In the genomic region with DNA sequence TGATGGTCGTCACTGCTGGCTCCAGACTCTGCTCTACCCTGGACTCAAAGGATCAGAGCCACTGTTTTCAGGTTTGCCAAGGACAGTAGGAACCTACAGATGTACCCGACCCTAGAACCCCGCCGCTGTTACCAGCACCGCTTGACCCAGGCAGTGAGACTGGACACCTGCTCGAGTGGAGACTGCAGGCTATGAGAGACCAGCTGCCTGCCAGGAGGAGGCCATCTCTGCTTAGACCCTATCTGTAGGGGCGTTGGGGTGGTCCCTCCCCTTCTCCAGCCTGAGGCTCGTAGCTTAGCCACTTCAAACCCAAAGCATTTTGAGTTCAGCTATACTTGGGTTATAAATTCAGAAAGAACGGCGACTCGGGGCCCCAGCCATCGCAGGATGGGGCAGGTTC, we compare ENCODE assay signal across 49 mouse cellular contexts. TPM values are rescaled to one million over a fixed set of nuclear protein-coding genes. Genes with fewer than 3 reads are reported as not detected.
"Had no signal": no experiment of that assay in that cellular context is flagged by ENCODE, and none has a peak within 500 bp of the region (broad histone marks: within the 10 kb centered on the region; RNA-seq: fewer than 3 reads in every experiment).

No protein-coding gene starts in this region.

- H3K27ac ChIP-seq: heart, embryonic 10.5 days; heart, embryonic 13.5 days; heart, embryonic 15.5 days; hindbrain, embryonic 10.5 days; hindbrain, embryonic 12.5 days; hindbrain, embryonic 13.5 days; hindbrain, embryonic 14.5 days; hindbrain, embryonic 15.5 days; hindbrain, postnatal 0 days; intestine, embryonic 15.5 days; kidney, embryonic 15.5 days; kidney, postnatal 0 days; layer of hippocampus, adult 2 months had no signal

- H3K27me3 ChIP-seq: heart, embryonic 12.5 days; heart, embryonic 13.5 days; heart, embryonic 15.5 days; hindbrain, embryonic 12.5 days; hindbrain, embryonic 13.5 days; hindbrain, embryonic 15.5 days; intestine, embryonic 15.5 days; kidney, embryonic 15.5 days had no signal

- H3K4me3 ChIP-seq: heart, embryonic 10.5 days; heart, embryonic 12.5 days; heart, embryonic 13.5 days; heart, embryonic 15.5 days; hindbrain, embryonic 10.5 days; hindbrain, embryonic 12.5 days; hindbrain, embryonic 13.5 days; hindbrain, embryonic 15.5 days; intestine, embryonic 15.5 days; kidney, embryonic 15.5 days; layer of hippocampus, adult 2 months had no signal

- H3K4me1 ChIP-seq: hindbrain, embryonic 10.5 days; hindbrain, embryonic 12.5 days; intestine, embryonic 15.5 days; kidney, embryonic 15.5 days had no signal

- H3K4me2 ChIP-seq: heart, embryonic 11.5 days; heart, embryonic 12.5 days; heart, embryonic 13.5 days; heart, embryonic 15.5 days; hindbrain, embryonic 12.5 days; hindbrain, embryonic 13.5 days; hindbrain, embryonic 14.5 days; hindbrain, embryonic 15.5 days; intestine, embryonic 15.5 days; kidney, embryonic 15.5 days had no signal

- DNase-seq: heart, postnatal 10 days; heart, postnatal 14 days; heart, postnatal 36 days; heart, postnatal 4 days; kidney, adult 11 months; kidney, adult 18-20 months; kidney, adult 2 months; kidney, adult 8-10 months; kidney, adult 9 months; kidney, postnatal 10 days; kidney, postnatal 14 days; kidney, postnatal 25 days; kidney, postnatal 36 days; kidney, postnatal 4 days; layer of hippocampus, adult 9-11 months; layer of hippocampus, postnatal 36 days had no signal

- H3K9me3 ChIP-seq: heart, embryonic 10.5 days; heart, embryonic 12.5 days; heart, embryonic 13.5 days; heart, embryonic 15.5 days; hindbrain, embryonic 10.5 days; hindbrain, embryonic 12.5 days; hindbrain, embryonic 13.5 days; hindbrain, embryonic 15.5 days; intestine, embryonic 15.5 days; kidney, embryonic 15.5 days had no signal

- ATAC-seq: hindbrain, embryonic 16.5 days; hindbrain, postnatal 0 days; inflammation-experienced regulatory T-cells, adult 6 months; intestine, embryonic 15.5 days; intestine, embryonic 16.5 days; intestine, postnatal 0 days had no signal

- H3K9ac ChIP-seq: heart, embryonic 12.5 days; heart, embryonic 13.5 days; heart, embryonic 15.5 days; hindbrain, embryonic 12.5 days; hindbrain, embryonic 13.5 days; hindbrain, embryonic 14.5 days; hindbrain, embryonic 15.5 days; intestine, embryonic 15.5 days; kidney, embryonic 15.5 days had no signal

RNA-seq across cellular contexts. Expression of a gene that starts 15.5 kb away (rescaled TPM):
- total RNA-seq: heart, postnatal 10 days; heart, postnatal 14 days; heart, postnatal 25 days; heart, postnatal 36 days; heart, postnatal 4 days; hematopoietic stem cell, adult 5-6 weeks; layer of hippocampus, adult 2 months; layer of hippocampus, adult 8-10 months; layer of hippocampus, postnatal 25 days; layer of hippocampus, postnatal 36 days had no signal
- polyA plus RNA-seq: heart, embryonic 10.5 days; heart, embryonic 11.5 days; heart, embryonic 12.5 days; heart, embryonic 13.5 days; heart, embryonic 14.5 days; heart, embryonic 15.5 days; heart, postnatal 0 days; hindbrain, embryonic 10.5 days; hindbrain, embryonic 11.5 days; hindbrain, embryonic 13.5 days; hindbrain, embryonic 14.5 days; hindbrain, embryonic 15.5 days; hindbrain, embryonic 16.5 days; inflammation-experienced regulatory T-cells, adult 6 months; intestine, postnatal 0 days; kidney, adult 2 months; kidney, embryonic 14.5 days; kidney, embryonic 15.5 days; kidney, embryonic 16.5 days; large intestine, adult 2 months had no signal

RNA-seq across cellular contexts. Expression of a gene that starts 47.1 kb away (rescaled TPM):
- total RNA-seq: hindbrain, postnatal 0 days; layer of hippocampus, adult 18-20 months; layer of hippocampus, adult 2 months; layer of hippocampus, postnatal 10 days; layer of hippocampus, postnatal 14 days; layer of hippocampus, postnatal 25 days; layer of hippocampus, postnatal 36 days; left cerebral cortex, adult 18-20 months had no signal
- polyA plus RNA-seq: hindbrain, postnatal 0 days had no signal
